Mouse (Mus musculus): ENCODE measurements around the gene Hps5. TPM values are rescaled to one million over a fixed set of nuclear protein-coding genes. Genes with fewer than 3 reads are reported as not detected.

Gene Hps5
- polyA plus RNA-seq, 1 experiment = 20.8 TPM

DNA sequence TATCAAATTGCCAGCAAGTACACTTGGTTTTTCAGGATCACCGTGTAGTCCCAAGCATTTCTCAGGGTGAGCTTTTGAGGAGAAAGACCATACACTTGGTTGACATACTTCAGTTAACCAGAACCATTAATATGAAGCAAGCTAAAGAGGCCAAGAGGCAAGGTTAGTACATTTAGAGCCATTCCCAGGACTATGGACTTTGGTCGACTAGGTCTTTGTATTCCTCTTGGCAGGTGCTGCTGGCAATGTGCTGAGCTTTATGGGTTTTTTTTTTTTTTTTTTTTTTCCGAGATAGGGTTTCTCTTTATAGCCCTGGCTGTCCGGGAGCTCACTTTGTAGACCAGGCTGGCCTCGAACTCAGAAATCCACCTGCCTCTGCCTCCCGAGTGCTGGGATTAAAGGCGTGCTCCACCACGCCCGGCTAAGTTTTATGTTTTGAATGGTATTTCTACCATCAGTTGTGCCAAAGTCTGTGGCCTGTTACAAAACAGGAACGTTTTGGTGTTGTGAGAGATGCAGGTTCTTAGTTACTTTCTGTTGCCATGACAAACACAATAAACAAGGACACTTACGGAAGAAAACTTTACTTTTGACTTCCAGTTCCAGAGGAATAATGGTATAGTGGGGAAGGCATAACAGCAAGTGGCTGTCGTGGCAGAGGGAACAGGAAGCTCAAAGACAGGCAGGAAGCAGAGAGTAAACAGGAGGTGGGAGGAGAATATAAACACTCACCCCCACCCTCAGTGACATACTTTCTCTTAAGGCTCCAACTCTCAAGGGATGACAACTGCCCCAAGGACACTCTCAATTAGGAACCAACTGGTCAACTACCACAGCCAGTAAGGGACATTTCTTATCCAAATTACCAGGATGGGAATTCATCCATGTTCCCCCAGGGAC, 57.1 kb downstream of the Hps5 start:
- Histone ChIP-seq H3K4me1 (ENCODE audit: control insufficient read depth, insufficient read depth, low read length) (no peaks in the 10 kb centered on the region; the same call in 1 of the 2 replicates), H3K27ac (ENCODE audit: insufficient read depth, low read length) (no peak overlapping the region), H3K27me3 (ENCODE audit: control insufficient read depth, insufficient read depth, low read length) (no peaks in the 10 kb centered on the region), H3K4me3 (replicated peaks; ENCODE audit: insufficient read depth, low read depth, low read length) (no peak overlapping the region)
- no peak for DNase-seq
- 80% methylated on average over 12 of the region's 12 CpGs for WGBS
- no peak for TF ChIP-seq POLR2A (IDR thresholded peaks at IDR 0.05; ENCODE audit: borderline replicate concordance, insufficient read depth, low read length)
- TF ChIP-seq CTCF (IDR thresholded peaks at IDR 0.05; ENCODE audit: borderline replicate concordance, insufficient read depth, low read depth, low read length) = no peak

DNA sequence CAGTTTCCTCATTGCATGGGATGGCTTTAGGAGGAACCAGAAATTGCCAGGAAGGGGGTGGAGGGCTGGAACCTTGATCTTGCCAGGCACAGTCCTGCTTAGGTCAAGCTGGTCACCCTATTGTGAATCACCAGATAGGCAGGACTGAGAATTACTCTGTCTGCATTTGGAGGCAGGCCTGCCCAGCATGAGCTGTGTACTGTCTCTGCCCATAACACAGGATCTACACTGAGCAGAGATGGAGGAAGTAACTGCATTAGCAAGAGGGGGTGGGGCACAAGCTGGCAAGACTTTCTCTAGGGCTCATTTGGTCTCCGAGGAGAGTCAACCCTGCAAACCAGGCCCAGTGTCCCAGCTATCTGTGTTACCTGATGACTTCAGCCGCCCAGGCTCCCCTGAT, 60.9 kb downstream of the Hps5 start:
- Histone ChIP-seq H3K27ac (ENCODE audit: insufficient read depth, low read length) (no peak overlapping the region), H3K4me3 (replicated peaks; ENCODE audit: insufficient read depth, low read depth, low read length) (no peak overlapping the region), H3K27me3 (ENCODE audit: control insufficient read depth, insufficient read depth, low read length) (no peaks in the 10 kb centered on the region), H3K4me1 (ENCODE audit: control insufficient read depth, insufficient read depth, low read length) (no peaks in the 10 kb centered on the region)
- TF ChIP-seq CTCF (IDR thresholded peaks at IDR 0.05; ENCODE audit: borderline replicate concordance, insufficient read depth, low read depth, low read length) = no peak
- no peak for TF ChIP-seq POLR2A (IDR thresholded peaks at IDR 0.05; ENCODE audit: borderline replicate concordance, insufficient read depth, low read length)
- WGBS = 85% methylated on average over 2 of the region's 2 CpGs
- DNase-seq = no peak

DNA sequence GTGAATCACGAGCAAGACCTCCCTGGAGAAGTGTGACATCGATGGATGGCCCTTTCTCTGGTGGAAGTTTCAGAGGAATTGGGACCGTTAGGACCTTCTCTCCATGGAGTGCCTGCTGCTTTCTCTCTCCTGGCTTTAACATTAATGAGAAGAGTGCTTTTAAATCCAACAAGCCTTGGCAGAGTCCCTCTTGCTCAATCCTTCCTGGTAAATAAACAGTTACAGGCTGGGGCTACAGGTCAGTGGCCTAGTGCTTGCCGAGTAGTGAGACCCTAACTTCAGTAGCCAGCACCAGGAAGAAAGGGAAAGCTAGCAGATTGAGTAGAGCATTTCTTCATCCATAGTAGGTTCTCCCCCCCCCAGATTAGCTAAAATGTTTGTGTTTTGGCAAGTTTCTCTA, 63.4 kb downstream of the Hps5 start, which contains the start of gene Saa4:
Gene Saa4, minus strand, starts transcription at position 146 of the 400 bp plus-strand sequence.
- no peaks in the 10 kb centered on the region for H3K4me1 ChIP-seq (ENCODE audit: control insufficient read depth, insufficient read depth, low read length)
- H3K4me3 ChIP-seq (replicated peaks; ENCODE audit: insufficient read depth, low read depth, low read length) = no peak within 1 kb of the TSS
- no peak within 1 kb of the TSS for H3K27ac ChIP-seq (ENCODE audit: insufficient read depth, low read length)
- H3K27me3 ChIP-seq (ENCODE audit: control insufficient read depth, insufficient read depth, low read length) = no peaks in the 10 kb centered on the region
- TF ChIP-seq CTCF (IDR thresholded peaks at IDR 0.05; ENCODE audit: borderline replicate concordance, insufficient read depth, low read depth, low read length) (no peak), POLR2A (IDR thresholded peaks at IDR 0.05; ENCODE audit: borderline replicate concordance, insufficient read depth, low read length) (no peak)
- WGBS = 96% methylated on average over 4 of the region's 4 CpGs
- no peak for DNase-seq

DNA sequence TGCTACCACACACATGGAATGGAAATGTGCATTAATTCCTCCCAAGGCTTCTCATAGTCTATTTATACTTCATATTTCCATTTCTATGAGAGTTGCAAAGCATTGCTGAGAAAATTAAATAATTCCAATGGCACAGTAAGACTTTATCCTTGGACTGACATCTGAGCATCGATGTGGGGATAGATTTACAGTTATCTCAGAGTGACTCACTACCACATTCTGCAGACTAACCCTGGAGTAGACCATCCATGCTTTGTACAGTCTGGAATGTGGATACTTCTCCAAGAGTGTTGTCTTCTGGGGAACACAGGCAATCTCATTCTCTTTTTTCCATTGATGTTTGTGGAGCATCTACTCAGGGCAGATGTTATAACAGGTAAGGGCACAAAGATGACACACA, 68.3 kb downstream of the Hps5 start:
- Histone ChIP-seq H3K27me3 (ENCODE audit: control insufficient read depth, insufficient read depth, low read length) (no peaks in the 10 kb centered on the region), H3K4me3 (replicated peaks; ENCODE audit: insufficient read depth, low read depth, low read length) (no peak overlapping the region), H3K27ac (ENCODE audit: insufficient read depth, low read length) (no peak overlapping the region), H3K4me1 (ENCODE audit: control insufficient read depth, insufficient read depth, low read length) (no peaks in the 10 kb centered on the region)
- DNase-seq = no peak
- 92% methylated on average over 1 of the region's 1 CpGs for WGBS
- TF ChIP-seq POLR2A (IDR thresholded peaks at IDR 0.05; ENCODE audit: borderline replicate concordance, insufficient read depth, low read length) = no peak
- TF ChIP-seq CTCF (IDR thresholded peaks at IDR 0.05; ENCODE audit: borderline replicate concordance, insufficient read depth, low read depth, low read length) = no peak

DNA sequence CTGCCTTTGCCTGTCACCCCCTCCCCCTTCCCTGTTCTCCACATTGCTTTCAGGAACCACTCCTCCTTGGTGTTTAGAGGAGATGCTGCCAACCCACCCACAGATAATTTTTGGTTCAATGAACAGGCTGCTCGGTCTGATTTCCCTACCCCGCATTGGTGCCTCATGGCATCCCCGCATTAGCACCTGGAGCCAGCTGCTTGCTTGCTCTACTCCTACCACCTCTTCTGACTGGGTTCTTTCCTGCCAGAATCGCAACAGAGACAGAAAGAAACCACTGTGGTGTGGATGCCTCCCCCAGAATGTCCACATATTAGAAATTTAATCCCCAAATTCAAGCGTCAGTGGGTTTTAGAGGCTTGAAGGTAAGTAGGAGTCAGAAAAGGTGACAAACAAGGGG, 71.5 kb downstream of the Hps5 start:
- 51% methylated on average over 5 of the region's 5 CpGs for WGBS
- H3K27me3 ChIP-seq (ENCODE audit: control insufficient read depth, insufficient read depth, low read length) = no peaks in the 10 kb centered on the region
- H3K27ac ChIP-seq (ENCODE audit: insufficient read depth, low read length) = no peak overlapping the region
- no peak for TF ChIP-seq CTCF (IDR thresholded peaks at IDR 0.05; ENCODE audit: borderline replicate concordance, insufficient read depth, low read depth, low read length)
- H3K4me1 ChIP-seq (ENCODE audit: control insufficient read depth, insufficient read depth, low read length) = peaks cover 17% of the 10 kb centered on the region
- no peak for DNase-seq
- no peak overlapping the region for H3K4me3 ChIP-seq (replicated peaks; ENCODE audit: insufficient read depth, low read depth, low read length)

DNA sequence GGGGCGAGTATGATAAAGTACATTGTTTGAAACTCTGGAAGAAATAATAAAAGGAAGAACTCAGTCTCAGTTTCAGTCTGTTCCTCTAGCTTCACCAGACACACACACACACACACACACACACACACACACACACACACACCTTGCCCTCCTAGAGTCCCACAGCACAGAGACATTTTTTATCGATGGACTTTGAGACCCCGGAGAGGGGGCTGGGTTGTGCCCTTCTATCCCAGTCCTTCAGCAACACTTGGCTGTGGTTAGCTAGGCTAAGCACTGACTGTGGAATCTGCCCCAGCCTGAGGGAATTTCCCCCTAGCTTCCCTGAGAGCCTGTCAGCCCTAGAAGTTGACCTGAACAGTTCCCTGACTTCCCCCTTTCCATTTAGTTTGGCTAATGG, 72.0 kb downstream of the Hps5 start:
- no peak for DNase-seq
- peaks cover 22% of the 10 kb centered on the region for H3K4me1 ChIP-seq (ENCODE audit: control insufficient read depth, insufficient read depth, low read length)
- no peak overlapping the region for H3K4me3 ChIP-seq (replicated peaks; ENCODE audit: insufficient read depth, low read depth, low read length)
- H3K27me3 ChIP-seq (ENCODE audit: control insufficient read depth, insufficient read depth, low read length) = no peaks in the 10 kb centered on the region
- WGBS = 86% methylated on average over 3 of the region's 3 CpGs
- no peak for TF ChIP-seq CTCF (IDR thresholded peaks at IDR 0.05; ENCODE audit: borderline replicate concordance, insufficient read depth, low read depth, low read length)
- TF ChIP-seq POLR2A (IDR thresholded peaks at IDR 0.05; ENCODE audit: borderline replicate concordance, insufficient read depth, low read length) = no peak
- H3K27ac ChIP-seq (ENCODE audit: insufficient read depth, low read length) = no peak overlapping the region

DNA sequence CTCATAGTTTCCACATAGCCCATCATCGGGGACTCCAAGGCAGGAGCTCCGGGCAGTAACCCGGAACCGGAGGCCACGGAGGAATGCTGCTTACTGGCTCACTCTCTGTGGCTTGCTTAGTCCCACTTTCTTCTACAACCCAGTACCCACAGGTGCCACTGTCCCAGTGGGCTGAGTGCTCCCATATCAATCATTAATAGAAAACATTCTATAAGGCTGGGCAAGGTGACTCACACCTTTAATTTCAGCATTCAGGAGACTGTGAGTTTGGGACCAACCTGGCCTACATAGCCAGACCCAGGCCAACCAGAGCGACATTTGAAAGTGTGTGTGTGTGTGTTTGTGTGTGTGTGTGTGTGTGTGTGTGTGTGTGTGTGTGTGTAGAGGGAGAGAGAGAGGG, 72.5 kb downstream of the Hps5 start:
- H3K27me3 ChIP-seq (ENCODE audit: control insufficient read depth, insufficient read depth, low read length) = no peaks in the 10 kb centered on the region
- H3K27ac ChIP-seq (ENCODE audit: insufficient read depth, low read length) = no peak overlapping the region
- no peak overlapping the region for H3K4me3 ChIP-seq (replicated peaks; ENCODE audit: insufficient read depth, low read depth, low read length)
- H3K4me1 ChIP-seq (ENCODE audit: control insufficient read depth, insufficient read depth, low read length) = peaks cover 23% of the 10 kb centered on the region
- TF ChIP-seq POLR2A (IDR thresholded peaks at IDR 0.05; ENCODE audit: borderline replicate concordance, insufficient read depth, low read length) = no peak
- no peak for TF ChIP-seq CTCF (IDR thresholded peaks at IDR 0.05; ENCODE audit: borderline replicate concordance, insufficient read depth, low read depth, low read length)
- DNase-seq = no peak
- WGBS = 97% methylated on average over 6 of the region's 6 CpGs

DNA sequence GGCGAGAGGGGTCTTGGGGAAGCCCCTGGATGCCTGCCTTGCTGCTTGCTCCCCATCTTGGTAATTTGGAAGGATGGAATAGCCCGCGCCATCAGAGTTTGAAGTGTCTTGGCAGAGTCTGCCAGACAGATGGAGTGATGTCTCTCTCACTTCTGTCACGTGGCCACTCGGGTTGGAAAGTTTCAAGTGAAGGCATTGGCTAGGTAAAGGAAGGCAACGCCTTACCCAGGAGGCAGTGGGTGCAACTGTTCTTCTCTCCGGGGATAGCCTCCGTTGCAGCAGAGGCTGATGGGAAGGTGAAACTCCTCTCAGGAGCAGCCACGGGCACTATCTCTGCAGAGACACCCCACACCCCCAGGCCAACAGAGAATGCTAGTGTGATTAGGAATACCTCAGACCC, 75.4 kb downstream of the Hps5 start:
- no peaks in the 10 kb centered on the region for H3K27me3 ChIP-seq (ENCODE audit: control insufficient read depth, insufficient read depth, low read length)
- TF ChIP-seq CTCF (IDR thresholded peaks at IDR 0.05; ENCODE audit: borderline replicate concordance, insufficient read depth, low read depth, low read length) = no peak
- no peak for TF ChIP-seq POLR2A (IDR thresholded peaks at IDR 0.05; ENCODE audit: borderline replicate concordance, insufficient read depth, low read length)
- H3K4me3 ChIP-seq (replicated peaks; ENCODE audit: insufficient read depth, low read depth, low read length) = no peak overlapping the region
- 14% methylated on average over 9 of the region's 9 CpGs for WGBS
- DNase-seq = peak; percentile 61 to 66
- peak overlapping the region; percentile 98 for H3K27ac ChIP-seq (ENCODE audit: insufficient read depth, low read length)
- peaks cover 42% of the 10 kb centered on the region for H3K4me1 ChIP-seq (ENCODE audit: control insufficient read depth, insufficient read depth, low read length)

Measured in cerebellum, adult 2 months (tissue).